Mouse (Mus musculus) midbrain, embryonic 11.5 days (tissue): ENCODE measurements around the gene Dmrtc1a. TPM values are rescaled to one million over a fixed set of nuclear protein-coding genes. Genes with fewer than 3 reads are reported as not detected.
"Not testable (repeated sequence)": the region's sequence is repeated elsewhere in the genome, so short reads cannot be mapped to it uniquely, and the experiment has no call there.

ENCODE experiments used
- ATAC-seq: fragments of 200-750 bp; cut with Nextera tagmentation; 2 replicates; pipeline ENCODE4 v1.8.0; 2017; ENCODE audit warnings: moderate TSS enrichment, moderate library complexity; ENCODE audit not compliant: low FRiP score
- DNase-seq: peaks from one replicate; pipeline ENCODE4 v3.0.0; 2015; ENCODE audit warnings: low spot score; ENCODE audit errors: missing footprints
- H3K27ac ChIP-seq: fragments of 300-500 bp; sonication (generic); 2 replicates; pipeline ENCODE4 v1.5.1; 2014; ENCODE audit warnings: low read depth, low read length
- H3K27me3 ChIP-seq: fragments of 300-500 bp; sonication (generic); 2 replicates; pipeline ENCODE4 v1.6.1; 2014; ENCODE audit warnings: mild to moderate bottlenecking, low read length, moderate library complexity, mixed read lengths; ENCODE audit not compliant: control insufficient read depth, insufficient read depth
- H3K36me3 ChIP-seq: fragments of 300-500 bp; sonication (generic); 2 replicates; pipeline ENCODE4 v1.6.1; 2014; ENCODE audit warnings: mild to moderate bottlenecking, low read length, moderate library complexity, mixed read lengths; ENCODE audit not compliant: control insufficient read depth, insufficient read depth
- H3K4me1 ChIP-seq: fragments of 300-500 bp; sonication (generic); 2 replicates; pipeline ENCODE4 v1.6.1; 2014; ENCODE audit warnings: low read length; ENCODE audit not compliant: control insufficient read depth, insufficient read depth
- H3K4me2 ChIP-seq: fragments of 300-500 bp; sonication (generic); 2 replicates; pipeline ENCODE4 v1.6.1; 2014; ENCODE audit warnings: mild to moderate bottlenecking, moderate library complexity
- H3K4me3 ChIP-seq: fragments of 300-500 bp; sonication (generic); 2 replicates; pipeline ENCODE4 v1.5.1; 2014; ENCODE audit warnings: low read depth, low read length
- H3K9ac ChIP-seq: fragments of 300-500 bp; sonication (generic); 2 replicates; pipeline ENCODE4 v1.6.1; 2014; ENCODE audit warnings: low read length
- H3K9me3 ChIP-seq: fragments of 300-500 bp; sonication (generic); 2 replicates; pipeline ENCODE4 v1.6.1; 2016; ENCODE audit warnings: low read length; ENCODE audit not compliant: control insufficient read depth
- WGBS: fragments of 180-500 bp; shearing (Covaris S2); extraction: QIAGEN DNeasy Blood & Tissue Kit; methylation state at CpG from one replicate; pipeline ENCODE4 v1.1.7; 2014; 5-methylcytosine and 5-hydroxymethylcytosine counted together
- polyA plus RNA-seq: library from polyadenylated mRNA; unstranded; fragments of >200 nt; fragmentation: Nextera tagmentation; extraction: Ambion mirVana; gene quantifications from 2 replicates; pipeline ENCODE4 v1.2.1, GENCODE M21; 2014

The Dmrtc1a gene
- polyA plus RNA-seq, 1 experiment from 2014 or later = 0.38 TPM

- H3K4me3 ChIP-seq = no peak within 1 kb of the TSS
Measured at GRCm38 (mm10) chrX:102867871-102868270, 40.6 kb downstream of the Dmrtc1a start, which contains the start of gene 1700031F05Rik. Gene 1700031F05Rik (minus strand): TSS chrX:102867971.

GRCm38 (mm10) chrX:102854516-102854915, 54.0 kb downstream of the Dmrtc1a start, which contains the start of gene Dmrtc1c2:
Gene Dmrtc1c2 (minus strand): TSS chrX:102854616.
- H3K27me3 ChIP-seq, DNase-seq, H3K9ac ChIP-seq, ATAC-seq, H3K9me3 ChIP-seq, H3K4me3 ChIP-seq, H3K4me1 ChIP-seq, H3K36me3 ChIP-seq, H3K4me2 ChIP-seq, H3K27ac ChIP-seq: not testable (repeated sequence)
- WGBS = 100% methylated on average over 2 of the region's 13 CpGs

More at GRCm38 (mm10) chrX:102867871-102868270, 40.6 kb downstream of the Dmrtc1a start, which contains the start of gene 1700031F05Rik:
- DNase-seq (no peak), ATAC-seq (no peak)
- Histone ChIP-seq H3K36me3 (no peaks in the 10 kb centered on the region), H3K4me1 (no peaks in the 10 kb centered on the region), H3K9ac (no peak within 1 kb of the TSS), H3K27me3 (no peaks in the 10 kb centered on the region; the same call in 1 of the 2 replicates), H3K4me2 (no peak within 1 kb of the TSS), H3K9me3 (no peaks in the 10 kb centered on the region), H3K27ac (no peak within 1 kb of the TSS)
- WGBS = 93% methylated on average over 6 of the region's 6 CpGs

Other genes with a start within 250 kb of the Dmrtc1a start
- not detected in 2 replicates for gene Gm3880, start 221.7 kb downstream of the Dmrtc1a start, polyA plus RNA-seq
- not detected in 2 replicates for gene Gm9112, start 201.1 kb downstream of the Dmrtc1a start, polyA plus RNA-seq
- gene Dmrtc1b, start 200.8 kb downstream of the Dmrtc1a start, polyA plus RNA-seq = not detected in 2 replicates
- gene Dmrtc1c1, start 105.7 kb downstream of the Dmrtc1a start, polyA plus RNA-seq = not detected in 2 replicates
- gene Dmrtc1c2, start 54.1 kb downstream of the Dmrtc1a start, polyA plus RNA-seq = not detected in 2 replicates
- not detected in 2 replicates for gene 1700031F05Rik, start 40.7 kb downstream of the Dmrtc1a start, polyA plus RNA-seq
- gene 1700011M02Rik, start 218 bp upstream of the Dmrtc1a start, polyA plus RNA-seq = not detected in 2 replicates
- not detected in 2 replicates for gene 1700018G05Rik, start 19.7 kb upstream of the Dmrtc1a start, polyA plus RNA-seq